Mouse (Mus musculus): ENCODE data around the gene Klhl11. TPM values are rescaled to one million over a fixed set of nuclear protein-coding genes. Genes with fewer than 3 reads are reported as not detected.

Klhl11 gene
- total and polyA plus RNA-seq, 3 experiments: 3.1 to 8.0 (median 7.2) TPM

DNA sequence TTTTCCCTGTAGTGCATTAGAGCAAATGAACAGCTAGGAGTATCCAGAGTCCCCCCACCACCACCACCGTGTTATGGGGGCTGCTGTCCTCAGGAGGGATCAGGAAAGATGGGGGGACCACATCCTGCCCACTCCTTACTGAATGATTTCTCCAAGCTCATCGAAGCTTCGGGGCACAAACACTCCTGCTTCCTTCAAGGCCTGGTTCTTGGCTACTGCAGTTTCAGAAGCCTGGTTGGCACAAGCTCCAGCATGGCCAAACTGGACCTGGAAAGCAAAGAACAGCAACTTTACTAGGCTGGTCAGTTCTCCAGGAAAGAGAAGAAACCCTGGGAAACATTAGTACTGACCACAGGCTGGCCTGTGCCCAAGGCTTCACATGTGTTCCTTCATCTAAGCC, 11.9 kb upstream of the Klhl11 start:
- H3K27me3 ChIP-seq (ENCODE audit: control insufficient read depth, insufficient read depth, low read length): no peaks in the 10 kb centered on the region
- H3K4me1 ChIP-seq (ENCODE audit: control insufficient read depth, insufficient read depth, low read length): no peaks in the 10 kb centered on the region
- H3K36me3 ChIP-seq (ENCODE audit: control insufficient read depth, insufficient read depth, low read length): no peaks in the 10 kb centered on the region
- no peaks in the 10 kb centered on the region for H3K79me2 ChIP-seq (replicated peaks; ENCODE audit: control insufficient read depth, insufficient read depth, low read length)
- H3K27ac ChIP-seq: no peak overlapping the region
- no peak overlapping the region for H3K4me3 ChIP-seq
- 91% methylated on average over 3 of the region's 3 CpGs for WGBS
- TF ChIP-seq CTCF (IDR thresholded peaks at IDR 0.05): no peak
- no peak for TF ChIP-seq EP300 (IDR thresholded peaks at IDR 0.05; ENCODE audit: insufficient read depth, low read depth, low read length)
- TF ChIP-seq POLR2A (IDR thresholded peaks at IDR 0.05; ENCODE audit: insufficient read depth, low read depth, low read length): no peak
- intact Hi-C loops (cut with DNase I): loop anchor here (2.0 kb wide), 1 partner anchor 70 kb away; no protein-coding TSS in a partner anchor
- H3K9ac ChIP-seq (ENCODE audit: low read depth, low read length): no peak overlapping the region
- DNase-seq: no peak

DNA sequence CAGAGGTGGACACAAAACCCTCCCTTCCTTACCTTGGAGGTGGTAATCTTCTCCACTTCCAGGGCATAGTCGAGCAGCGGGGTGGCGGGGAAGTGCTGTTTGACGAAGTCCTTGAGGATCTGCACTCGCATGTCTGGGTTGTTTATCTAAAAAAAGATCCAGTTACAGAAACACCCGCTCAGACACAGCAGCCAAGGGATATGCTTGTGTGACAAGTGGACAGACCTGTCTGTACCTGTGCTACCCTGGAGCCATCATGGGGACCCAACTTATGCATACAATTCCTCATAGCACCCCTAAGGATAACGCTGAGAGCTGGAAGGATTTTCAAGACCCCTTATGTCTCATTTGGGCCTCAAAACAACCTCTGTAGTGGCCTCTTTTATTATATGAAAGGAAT, 6.6 kb upstream of the Klhl11 start:
- no peak overlapping the region for H3K9ac ChIP-seq (ENCODE audit: low read depth, low read length)
- no peak for TF ChIP-seq CTCF (IDR thresholded peaks at IDR 0.05)
- intact Hi-C loops (cut with DNase I): no loop called here
- H3K27me3 ChIP-seq (ENCODE audit: control insufficient read depth, insufficient read depth, low read length): no peaks in the 10 kb centered on the region
- no peak overlapping the region for H3K27ac ChIP-seq
- no peaks in the 10 kb centered on the region for H3K79me2 ChIP-seq (replicated peaks; ENCODE audit: control insufficient read depth, insufficient read depth, low read length)
- no peak overlapping the region for H3K4me3 ChIP-seq
- H3K4me1 ChIP-seq (ENCODE audit: control insufficient read depth, insufficient read depth, low read length): no peaks in the 10 kb centered on the region
- 0 out of 2 replicates have a peak, but pooled peaks cover 3% of the 10 kb centered on the region for H3K36me3 ChIP-seq (ENCODE audit: control insufficient read depth, insufficient read depth, low read length)
- no peak for DNase-seq
- 78% methylated on average over 7 of the region's 7 CpGs for WGBS

DNA sequence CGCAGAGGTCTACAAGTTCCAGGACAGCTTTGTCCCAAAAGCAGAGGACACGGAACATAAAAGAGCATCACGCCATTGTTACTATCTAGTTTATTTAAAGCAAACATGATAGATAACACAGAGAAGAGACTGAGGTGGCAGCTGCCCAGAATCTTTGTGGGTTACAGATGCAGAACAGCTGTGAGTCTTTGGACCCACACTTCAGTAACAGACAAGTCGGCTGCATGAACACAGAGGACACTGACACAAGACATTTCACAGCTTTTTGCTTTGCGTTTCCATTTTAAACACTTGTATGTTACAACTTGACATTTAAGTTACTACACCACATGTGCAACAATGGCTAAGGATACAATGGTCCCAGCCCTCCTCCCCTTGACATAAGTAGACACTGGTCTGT, 3.7 kb upstream of the Klhl11 start:
- intact Hi-C loops (cut with DNase I): no loop called here

DNA sequence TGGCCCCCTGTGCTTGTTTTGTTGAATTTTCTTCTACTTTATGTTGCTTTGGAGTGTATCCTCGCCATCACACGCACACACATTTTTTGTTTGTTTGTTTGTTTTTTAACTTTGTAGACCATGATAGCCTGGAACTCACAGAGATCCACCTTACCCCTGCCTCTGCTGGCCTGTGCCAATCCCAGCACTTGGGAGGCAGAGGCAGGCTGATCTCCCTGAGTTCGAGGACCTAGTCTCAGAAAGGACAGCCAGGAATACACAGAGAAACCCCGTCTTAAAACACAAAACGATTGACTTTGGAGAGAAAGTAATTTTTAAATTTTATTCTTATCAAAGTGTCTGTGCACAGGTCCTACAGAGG, 374 bp upstream of the Klhl11 start:
- Histone ChIP-seq H3K27ac (peak overlapping the region; percentile 76; the same call in 1 of the 2 replicates), H3K9ac (ENCODE audit: low read depth, low read length) (no peak overlapping the region), H3K4me3 (peak overlapping the region; percentile 93; the same call in 1 of the 2 replicates), H3K27me3 (ENCODE audit: control insufficient read depth, insufficient read depth, low read length) (no peaks in the 10 kb centered on the region), H3K79me2 (replicated peaks; ENCODE audit: control insufficient read depth, insufficient read depth, low read length) (peaks cover 9% of the 10 kb centered on the region), H3K4me1 (ENCODE audit: control insufficient read depth, insufficient read depth, low read length) (peaks cover 6% of the 10 kb centered on the region), H3K36me3 (ENCODE audit: control insufficient read depth, insufficient read depth, low read length) (peaks cover 9% of the 10 kb centered on the region)
- TF ChIP-seq POLR2A (IDR thresholded peaks at IDR 0.05; ENCODE audit: insufficient read depth, low read depth, low read length): no peak
- TF ChIP-seq CTCF (IDR thresholded peaks at IDR 0.05): peak; percentile 0; the same call in 1 of the 2 replicates
- intact Hi-C loops (cut with DNase I): loop anchor here (1.0 to 2.0 kb wide), 3 partner anchors 32 to 110 kb away; partner anchors contain the start of genes Klhl10 and Nt5c3b
- 34% methylated on average over 5 of the region's 5 CpGs for WGBS
- no peak for DNase-seq

More for the DNA sequence above, 3.7 kb upstream of the Klhl11 start:
- peaks cover 7% of the 10 kb centered on the region for H3K79me2 ChIP-seq (replicated peaks; ENCODE audit: control insufficient read depth, insufficient read depth, low read length)
- H3K27me3 ChIP-seq (ENCODE audit: control insufficient read depth, insufficient read depth, low read length): no peaks in the 10 kb centered on the region
- WGBS: 78% methylated on average over 5 of the region's 5 CpGs
- H3K36me3 ChIP-seq (ENCODE audit: control insufficient read depth, insufficient read depth, low read length): peaks cover 4% of the 10 kb centered on the region; the same call in 1 of the 2 replicates
- TF ChIP-seq CTCF (IDR thresholded peaks at IDR 0.05): no peak
- no peak for TF ChIP-seq POLR2A (IDR thresholded peaks at IDR 0.05; ENCODE audit: insufficient read depth, low read depth, low read length)
- no peak for TF ChIP-seq EP300 (IDR thresholded peaks at IDR 0.05; ENCODE audit: insufficient read depth, low read depth, low read length)
- peaks cover 3% of the 10 kb centered on the region for H3K4me1 ChIP-seq (ENCODE audit: control insufficient read depth, insufficient read depth, low read length)
- H3K4me3 ChIP-seq: no peak overlapping the region
- DNase-seq: no peak
- H3K27ac ChIP-seq: no peak overlapping the region
- H3K9ac ChIP-seq (ENCODE audit: low read depth, low read length): no peak overlapping the region

DNA sequence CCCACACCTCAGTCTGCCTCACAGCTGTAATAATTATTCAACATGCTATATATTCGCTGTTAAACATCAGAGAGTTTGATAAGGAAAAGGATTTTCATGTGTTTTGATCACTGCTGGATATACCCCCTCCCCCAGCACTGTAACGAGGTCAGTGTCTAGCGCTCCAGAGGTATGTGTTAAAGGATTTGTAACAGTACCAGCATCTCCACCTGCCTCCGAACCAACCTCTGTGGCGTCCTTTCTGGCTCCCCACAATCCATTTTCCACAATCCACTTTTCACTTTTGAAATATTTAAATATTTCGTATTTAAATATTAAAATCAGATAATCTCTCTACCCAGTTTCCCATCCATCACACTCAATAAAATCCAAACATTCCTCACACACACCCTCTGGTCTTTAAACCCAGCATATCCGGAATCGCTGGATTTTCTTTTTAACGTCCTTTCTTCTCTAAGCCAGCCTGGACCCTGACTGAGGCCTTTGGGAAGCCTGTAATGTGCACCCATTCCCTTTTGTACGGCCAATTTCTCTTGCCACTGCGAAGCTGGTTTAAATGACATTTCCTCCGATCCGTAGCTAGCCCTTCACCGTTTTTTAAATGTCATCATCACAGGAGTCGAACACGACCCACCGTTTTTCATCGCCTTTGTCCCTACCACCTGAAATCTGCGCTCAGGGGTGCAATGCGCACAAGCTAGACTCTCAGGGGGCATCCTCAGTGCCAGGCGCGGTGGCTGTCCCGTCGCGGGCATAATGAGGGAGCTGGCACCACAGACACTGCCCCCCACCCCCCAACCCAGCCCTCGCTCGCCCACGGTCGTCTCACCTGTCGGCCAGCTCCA, 967 bp downstream of the Klhl11 start:
- 6% methylated on average over 30 of the region's 30 CpGs for WGBS
- Histone ChIP-seq H3K4me3 (peak overlapping the region; percentile 93), H3K27ac (peak overlapping the region; percentile 76), H3K27me3 (ENCODE audit: control insufficient read depth, insufficient read depth, low read length) (no peaks in the 10 kb centered on the region), H3K36me3 (ENCODE audit: control insufficient read depth, insufficient read depth, low read length) (peaks cover 8% of the 10 kb centered on the region), H3K9ac (ENCODE audit: low read depth, low read length) (peak overlapping the region; percentile 97), H3K4me1 (ENCODE audit: control insufficient read depth, insufficient read depth, low read length) (peaks cover 6% of the 10 kb centered on the region), H3K79me2 (replicated peaks; ENCODE audit: control insufficient read depth, insufficient read depth, low read length) (peaks cover 10% of the 10 kb centered on the region)
- peak in 1 of 2 experiments; percentile 7 for DNase-seq
- intact Hi-C loops (cut with DNase I): loop anchor here (1.0 to 2.0 kb wide), 3 partner anchors 30 to 109 kb away; partner anchors contain the start of genes Klhl10 and Nt5c3b
- TF ChIP-seq POLR2A (IDR thresholded peaks at IDR 0.05; ENCODE audit: insufficient read depth, low read depth, low read length): no peak
- TF ChIP-seq EP300 (IDR thresholded peaks at IDR 0.05; ENCODE audit: insufficient read depth, low read depth, low read length): no peak
- TF ChIP-seq CTCF (IDR thresholded peaks at IDR 0.05): no peak

DNA sequence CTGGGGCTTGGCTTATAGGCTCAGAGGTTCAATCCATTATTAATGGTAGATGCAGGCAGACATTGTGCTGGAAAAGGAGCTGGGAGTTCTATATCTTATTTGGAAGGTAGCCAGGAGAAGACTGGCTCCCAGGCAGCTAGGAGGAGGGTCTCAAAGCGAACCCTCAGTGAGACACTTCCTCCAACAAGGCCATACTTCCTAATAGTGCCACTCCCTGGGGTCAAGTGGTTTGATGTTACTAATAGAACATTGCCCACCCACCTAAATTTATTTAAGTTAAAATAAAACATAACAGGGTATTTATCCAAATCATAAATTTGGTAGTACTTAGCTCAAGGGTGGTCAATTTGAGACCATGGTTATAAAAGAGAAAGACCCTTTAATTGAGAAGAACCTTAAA, 6.7 kb downstream of the Klhl11 start:
- peaks cover under 1% of the 10 kb centered on the region; the same call in 1 of the 2 replicates for H3K4me1 ChIP-seq (ENCODE audit: control insufficient read depth, insufficient read depth, low read length)
- no peak for DNase-seq
- H3K36me3 ChIP-seq (ENCODE audit: control insufficient read depth, insufficient read depth, low read length): peaks cover 10% of the 10 kb centered on the region
- H3K27ac ChIP-seq: no peak overlapping the region
- H3K4me3 ChIP-seq: no peak overlapping the region
- intact Hi-C loops (cut with DNase I): no loop called here
- H3K27me3 ChIP-seq (ENCODE audit: control insufficient read depth, insufficient read depth, low read length): no peaks in the 10 kb centered on the region
- H3K9ac ChIP-seq (ENCODE audit: low read depth, low read length): no peak overlapping the region
- WGBS: 74% methylated on average over 1 of the region's 1 CpGs
- H3K79me2 ChIP-seq (replicated peaks; ENCODE audit: control insufficient read depth, insufficient read depth, low read length): peaks cover 5% of the 10 kb centered on the region; the same call in 1 of the 2 replicates
- TF ChIP-seq CTCF (IDR thresholded peaks at IDR 0.05) (no peak), POLR2A (IDR thresholded peaks at IDR 0.05; ENCODE audit: insufficient read depth, low read depth, low read length) (no peak), EP300 (IDR thresholded peaks at IDR 0.05; ENCODE audit: insufficient read depth, low read depth, low read length) (no peak)
